Mouse (Mus musculus): Measurements from ENCODE around the gene Nucb1.

Gene Nucb1

GRCm38 (mm10) chr7:45509181-45509882 lies 874 bp downstream of the Nucb1 start:
- no peak for TF ChIP-seq GATA4 (IDR thresholded peaks at IDR 0.05; ENCODE audit: insufficient replicate concordance, low read length)

- TF ChIP-seq GATA4 (IDR thresholded peaks at IDR 0.05; ENCODE audit: insufficient replicate concordance, low read length) = 0 out of 2 replicates have a peak, but pooled peaks have one; percentile 34
Measured at GRCm38 (mm10) chr7:45508561-45508960, 1.6 kb downstream of the Nucb1 start.

GRCm38 (mm10) chr7:45507583-45507982 lies 2.6 kb downstream of the Nucb1 start:
- TF ChIP-seq GATA4 (IDR thresholded peaks at IDR 0.05; ENCODE audit: insufficient replicate concordance, low read length) = no peak

- TF ChIP-seq GATA4 (IDR thresholded peaks at IDR 0.05; ENCODE audit: insufficient replicate concordance, low read length) = no peak
Measured at GRCm38 (mm10) chr7:45498427-45498826, 11.8 kb downstream of the Nucb1 start.

- TF ChIP-seq GATA4 (IDR thresholded peaks at IDR 0.05; ENCODE audit: insufficient replicate concordance, low read length) = no peak
Measured at GRCm38 (mm10) chr7:45494548-45494947, 15.7 kb downstream of the Nucb1 start.

- no peak for TF ChIP-seq GATA4 (IDR thresholded peaks at IDR 0.05; ENCODE audit: insufficient replicate concordance, low read length)
Measured at GRCm38 (mm10) chr7:45492951-45493350, 17.3 kb downstream of the Nucb1 start.

GRCm38 (mm10) chr7:45492225-45492844 lies 17.9 kb downstream of the Nucb1 start:
- no peak for TF ChIP-seq GATA4 (IDR thresholded peaks at IDR 0.05; ENCODE audit: insufficient replicate concordance, low read length)

GRCm38 (mm10) chr7:45491264-45491663 lies 18.9 kb downstream of the Nucb1 start:
- TF ChIP-seq GATA4 (IDR thresholded peaks at IDR 0.05; ENCODE audit: insufficient replicate concordance, low read length) = no peak

- no peak for TF ChIP-seq GATA4 (IDR thresholded peaks at IDR 0.05; ENCODE audit: insufficient replicate concordance, low read length)
Measured at GRCm38 (mm10) chr7:45490822-45491221, 19.4 kb downstream of the Nucb1 start.

GRCm38 (mm10) chr7:45489578-45489977 lies 20.6 kb downstream of the Nucb1 start:
- TF ChIP-seq GATA4 (IDR thresholded peaks at IDR 0.05; ENCODE audit: insufficient replicate concordance, low read length) = no peak

- TF ChIP-seq GATA4 (IDR thresholded peaks at IDR 0.05; ENCODE audit: insufficient replicate concordance, low read length) = peak; percentile 71; the same call in 1 of the 2 replicates
Measured at GRCm38 (mm10) chr7:45488293-45489204, 21.7 kb downstream of the Nucb1 start, which contains the start of gene Dhdh. TSS of gene Dhdh (minus strand) at chr7:45488805.

- no peak for TF ChIP-seq GATA4 (IDR thresholded peaks at IDR 0.05; ENCODE audit: insufficient replicate concordance, low read length)
Measured at GRCm38 (mm10) chr7:45487861-45488292, 22.3 kb downstream of the Nucb1 start.

GRCm38 (mm10) chr7:45486761-45487415 lies 23.3 kb downstream of the Nucb1 start, which contains the start of gene Gm45808:
TSS of gene Gm45808 (minus strand) at chr7:45486811.
- TF ChIP-seq GATA4 (IDR thresholded peaks at IDR 0.05; ENCODE audit: insufficient replicate concordance, low read length) = no peak

- no peak for TF ChIP-seq GATA4 (IDR thresholded peaks at IDR 0.05; ENCODE audit: insufficient replicate concordance, low read length)
Measured at GRCm38 (mm10) chr7:45486158-45486557, 24.0 kb downstream of the Nucb1 start.

GRCm38 (mm10) chr7:45482166-45482565 lies 28.0 kb downstream of the Nucb1 start:
- no peak for TF ChIP-seq GATA4 (IDR thresholded peaks at IDR 0.05; ENCODE audit: insufficient replicate concordance, low read length)

Measured in liver, adult (tissue).